Mouse (Mus musculus) urinary bladder, postnatal 36 days (tissue): ENCODE measurements around the gene Kif1a.

Experiments used
- DNase-seq, 2 experiments: peaks; one replicate each; pipeline ENCODE4 v3.0.0; 2022; ENCODE audit warnings: low spot score in 2 of 2, mixed read lengths in 1 of 2

Gene Kif1a

GRCm38 (mm10) chr1:93098956-93099355 lies 2.8 kb downstream of the Kif1a start:
- DNase-seq = no peak

- no peak for DNase-seq
Measured at GRCm38 (mm10) chr1:93092582-93092981, 9.2 kb downstream of the Kif1a start.

- DNase-seq = no peak
Measured at GRCm38 (mm10) chr1:93085136-93085535, 16.6 kb downstream of the Kif1a start.

- DNase-seq = no peak
Measured at GRCm38 (mm10) chr1:93083420-93084285, 18.1 kb downstream of the Kif1a start.

- DNase-seq = no peak
Measured at GRCm38 (mm10) chr1:93082121-93082520, 19.6 kb downstream of the Kif1a start.

- DNase-seq = no peak
Measured at GRCm38 (mm10) chr1:93080930-93081589, 20.7 kb downstream of the Kif1a start.

GRCm38 (mm10) chr1:93079602-93080001 lies 22.1 kb downstream of the Kif1a start:
- no peak for DNase-seq

GRCm38 (mm10) chr1:93072279-93072865 lies 29.4 kb downstream of the Kif1a start:
- DNase-seq = no peak

GRCm38 (mm10) chr1:93071487-93071971 lies 30.2 kb downstream of the Kif1a start:
- DNase-seq = no peak

GRCm38 (mm10) chr1:93070881-93071280 lies 30.9 kb downstream of the Kif1a start:
- DNase-seq = no peak

- DNase-seq = no peak
Measured at GRCm38 (mm10) chr1:93068553-93068952, 33.2 kb downstream of the Kif1a start.

- DNase-seq = no peak
Measured at GRCm38 (mm10) chr1:93065654-93066053, 36.1 kb downstream of the Kif1a start.

GRCm38 (mm10) chr1:93063694-93064093 lies 38.1 kb downstream of the Kif1a start:
- no peak for DNase-seq

- no peak for DNase-seq
Measured at GRCm38 (mm10) chr1:93051124-93051833, 50.5 kb downstream of the Kif1a start.

- DNase-seq = no peak
Measured at GRCm38 (mm10) chr1:93050071-93050470, 51.7 kb downstream of the Kif1a start.

GRCm38 (mm10) chr1:93046153-93046789 lies 55.5 kb downstream of the Kif1a start:
- DNase-seq = no peak

GRCm38 (mm10) chr1:93035981-93036380 lies 65.8 kb downstream of the Kif1a start:
- DNase-seq = no peak

- no peak for DNase-seq
Measured at GRCm38 (mm10) chr1:93033989-93034388, 67.8 kb downstream of the Kif1a start.

GRCm38 (mm10) chr1:93031199-93031598 lies 70.6 kb downstream of the Kif1a start:
- no peak for DNase-seq

- DNase-seq = no peak
Measured at GRCm38 (mm10) chr1:93030060-93030459, 71.7 kb downstream of the Kif1a start.

GRCm38 (mm10) chr1:93029387-93029786 lies 72.4 kb downstream of the Kif1a start:
- DNase-seq = no peak
